Mouse (Mus musculus) forebrain, embryonic 10.5 days (tissue): ENCODE data around the gene Slc8a1. TPM values are rescaled to one million over a fixed set of nuclear protein-coding genes. Genes with fewer than 3 reads are reported as not detected.

Source experiments
- DNase-seq: peaks from one replicate; pipeline ENCODE4 v3.0.0-alpha.2; 2017; ENCODE audit warnings: low spot score; ENCODE audit errors: extremely low spot score
- H3K27ac ChIP-seq: fragments of 300-500 bp; sonication (generic); 2 replicates; pipeline ENCODE4 v1.5.1; 2016; ENCODE audit warnings: mild to moderate bottlenecking
- H3K27me3 ChIP-seq: fragments of 300-500 bp; sonication (generic); 2 replicates; pipeline ENCODE4 v1.6.1; 2016; ENCODE audit warnings: mild to moderate bottlenecking; ENCODE audit not compliant: poor library complexity, severe bottlenecking
- H3K36me3 ChIP-seq: fragments of 300-500 bp; sonication (generic); replicated peaks from 2 replicates; pipeline ENCODE4 v1.6.1; 2016; ENCODE audit warnings: mild to moderate bottlenecking, moderate library complexity
- H3K4me1 ChIP-seq: fragments of 300-500 bp; sonication (generic); 2 replicates; pipeline ENCODE4 v1.6.1; 2016
- H3K4me3 ChIP-seq: fragments of 300-500 bp; sonication (generic); 2 replicates; pipeline ENCODE4 v1.5.1; 2016; ENCODE audit warnings: mild to moderate bottlenecking, moderate library complexity
- H3K9me3 ChIP-seq: fragments of 300-500 bp; sonication (generic); 2 replicates; pipeline ENCODE4 v1.6.1; 2016; ENCODE audit warnings: mild to moderate bottlenecking, moderate library complexity
- WGBS: fragments of 180-500 bp; shearing (Covaris S2); methylation state at CpG from one replicate; pipeline ENCODE4 v1.1.7; 2016; 5-methylcytosine and 5-hydroxymethylcytosine counted together
- polyA plus RNA-seq: library from polyadenylated mRNA; unstranded; fragments of >200 nt; fragmentation: Nextera tagmentation; extraction: Ambion mirVana; gene quantifications from 2 replicates; pipeline ENCODE4 v1.2.1, GENCODE M21; 2016

Slc8a1 gene
- polyA plus RNA-seq, 1 experiment from 2014 or later: 0.69 TPM

- Histone ChIP-seq H3K27me3 (no peaks in the 10 kb centered on the region), H3K36me3 (no peaks in the 10 kb centered on the region), H3K4me3 (no peak overlapping the region), H3K27ac (no peak overlapping the region), H3K9me3 (no peaks in the 10 kb centered on the region), H3K4me1 (no peaks in the 10 kb centered on the region)
- WGBS: 95% methylated on average over 2 of the region's 2 CpGs
- no peak for DNase-seq
Observed at GRCm38 (mm10) chr17:81599072-81599471, 139.1 kb downstream of the Slc8a1 start.

GRCm38 (mm10) chr17:81589791-81590190, 148.4 kb downstream of the Slc8a1 start:
- Histone ChIP-seq H3K4me3 (no peak overlapping the region), H3K27ac (no peak overlapping the region), H3K4me1 (no peaks in the 10 kb centered on the region), H3K9me3 (no peaks in the 10 kb centered on the region), H3K27me3 (no peaks in the 10 kb centered on the region), H3K36me3 (no peaks in the 10 kb centered on the region)
- no peak for DNase-seq
- WGBS: 88% methylated on average over 7 of the region's 7 CpGs

- Histone ChIP-seq H3K4me1 (no peaks in the 10 kb centered on the region), H3K27me3 (no peaks in the 10 kb centered on the region), H3K4me3 (no peak overlapping the region), H3K9me3 (no peaks in the 10 kb centered on the region), H3K36me3 (no peaks in the 10 kb centered on the region), H3K27ac (no peak overlapping the region)
- WGBS: 92% methylated on average over 5 of the region's 5 CpGs
- no peak for DNase-seq
Observed at GRCm38 (mm10) chr17:81586759-81587158, 151.4 kb downstream of the Slc8a1 start.

GRCm38 (mm10) chr17:81579728-81580425, 158.3 kb downstream of the Slc8a1 start:
- Histone ChIP-seq H3K27ac (no peak overlapping the region), H3K36me3 (no peaks in the 10 kb centered on the region), H3K4me1 (no peaks in the 10 kb centered on the region), H3K4me3 (no peak overlapping the region), H3K9me3 (no peaks in the 10 kb centered on the region), H3K27me3 (no peaks in the 10 kb centered on the region)
- 83% methylated on average over 10 of the region's 10 CpGs for WGBS
- no peak for DNase-seq

- DNase-seq: no peak
- Histone ChIP-seq H3K4me1 (no peaks in the 10 kb centered on the region), H3K36me3 (no peaks in the 10 kb centered on the region), H3K9me3 (no peaks in the 10 kb centered on the region), H3K27ac (no peak overlapping the region), H3K27me3 (no peaks in the 10 kb centered on the region), H3K4me3 (no peak overlapping the region)
- WGBS: 96% methylated on average over 3 of the region's 3 CpGs
Observed at GRCm38 (mm10) chr17:81576893-81577292, 161.3 kb downstream of the Slc8a1 start.

GRCm38 (mm10) chr17:81565634-81566372, 172.4 kb downstream of the Slc8a1 start:
- no peak overlapping the region for H3K4me3 ChIP-seq
- no peaks in the 10 kb centered on the region for H3K36me3 ChIP-seq
- no peak overlapping the region for H3K27ac ChIP-seq
- no peaks in the 10 kb centered on the region for H3K27me3 ChIP-seq
- no peaks in the 10 kb centered on the region for H3K9me3 ChIP-seq
- 66% methylated on average over 9 of the region's 9 CpGs for WGBS
- peaks cover 2% of the 10 kb centered on the region; the same call in 1 of the 2 replicates for H3K4me1 ChIP-seq
- no peak for DNase-seq

GRCm38 (mm10) chr17:81554052-81554734, 184.0 kb downstream of the Slc8a1 start:
- no peak for DNase-seq
- Histone ChIP-seq H3K36me3 (no peaks in the 10 kb centered on the region), H3K27ac (no peak overlapping the region), H3K4me3 (no peak overlapping the region), H3K4me1 (no peaks in the 10 kb centered on the region), H3K27me3 (no peaks in the 10 kb centered on the region), H3K9me3 (no peaks in the 10 kb centered on the region)
- WGBS: 74% methylated on average over 6 of the region's 6 CpGs

GRCm38 (mm10) chr17:81551856-81552635, 186.1 kb downstream of the Slc8a1 start:
- Histone ChIP-seq H3K4me1 (no peaks in the 10 kb centered on the region), H3K27ac (no peak overlapping the region), H3K9me3 (no peaks in the 10 kb centered on the region), H3K27me3 (no peaks in the 10 kb centered on the region), H3K36me3 (no peaks in the 10 kb centered on the region), H3K4me3 (no peak overlapping the region)
- DNase-seq: no peak
- WGBS: 90% methylated on average over 6 of the region's 6 CpGs

- Histone ChIP-seq H3K36me3 (no peaks in the 10 kb centered on the region), H3K27me3 (no peaks in the 10 kb centered on the region), H3K27ac (no peak overlapping the region), H3K4me1 (no peaks in the 10 kb centered on the region), H3K4me3 (no peak overlapping the region), H3K9me3 (no peaks in the 10 kb centered on the region)
- no peak for DNase-seq
- WGBS: 86% methylated on average over 3 of the region's 3 CpGs
Observed at GRCm38 (mm10) chr17:81550864-81551263, 187.3 kb downstream of the Slc8a1 start.

- Histone ChIP-seq H3K9me3 (no peaks in the 10 kb centered on the region), H3K4me1 (no peaks in the 10 kb centered on the region), H3K27me3 (no peaks in the 10 kb centered on the region), H3K27ac (no peak overlapping the region), H3K4me3 (no peak overlapping the region), H3K36me3 (no peaks in the 10 kb centered on the region)
- WGBS: 87% methylated on average over 4 of the region's 4 CpGs
- no peak for DNase-seq
Observed at GRCm38 (mm10) chr17:81548016-81548415, 190.2 kb downstream of the Slc8a1 start.

GRCm38 (mm10) chr17:81546525-81546924, 191.7 kb downstream of the Slc8a1 start:
- WGBS: 82% methylated on average over 6 of the region's 6 CpGs
- Histone ChIP-seq H3K4me3 (no peak overlapping the region), H3K36me3 (no peaks in the 10 kb centered on the region), H3K27ac (no peak overlapping the region), H3K9me3 (no peaks in the 10 kb centered on the region), H3K27me3 (no peaks in the 10 kb centered on the region), H3K4me1 (peaks cover 7% of the 10 kb centered on the region)
- no peak for DNase-seq

- Histone ChIP-seq H3K36me3 (no peaks in the 10 kb centered on the region), H3K27ac (no peak overlapping the region), H3K27me3 (no peaks in the 10 kb centered on the region), H3K9me3 (no peaks in the 10 kb centered on the region), H3K4me3 (no peak overlapping the region), H3K4me1 (peaks cover 7% of the 10 kb centered on the region)
- no peak for DNase-seq
- 84% methylated on average over 5 of the region's 5 CpGs for WGBS
Observed at GRCm38 (mm10) chr17:81546012-81546411, 192.2 kb downstream of the Slc8a1 start.
